Mouse (Mus musculus): ENCODE measurements at regions not wholly inside any gene's neighbourhood (a gene's known extent, or its start where the extent isn't known, plus 50 kb on each side); places are given as distances from the start of the nearest gene placed in this dataset.

GRCm38 (mm10) chr17:59365340-59365739 lies 352.2 kb upstream of the Nudt12 start:
- no peak for TF ChIP-seq CTCF (IDR thresholded peaks at IDR 0.05; ENCODE audit: borderline replicate concordance, extremely low read depth, insufficient read depth, insufficient read length)
- TF ChIP-seq POLR2A (IDR thresholded peaks at IDR 0.05; ENCODE audit: borderline replicate concordance, extremely low read depth, insufficient read depth, insufficient read length, poor library complexity, severe bottlenecking): no peak

Data from brain, embryonic 14.5 days (tissue).